Mouse (Mus musculus): ENCODE measurements around the gene Banf2. TPM values are rescaled to one million over a fixed set of nuclear protein-coding genes. Genes with fewer than 3 reads are reported as not detected.

Banf2 gene
- polyA plus RNA-seq, 1 experiment from 2014 or later, result not detected

DNA sequence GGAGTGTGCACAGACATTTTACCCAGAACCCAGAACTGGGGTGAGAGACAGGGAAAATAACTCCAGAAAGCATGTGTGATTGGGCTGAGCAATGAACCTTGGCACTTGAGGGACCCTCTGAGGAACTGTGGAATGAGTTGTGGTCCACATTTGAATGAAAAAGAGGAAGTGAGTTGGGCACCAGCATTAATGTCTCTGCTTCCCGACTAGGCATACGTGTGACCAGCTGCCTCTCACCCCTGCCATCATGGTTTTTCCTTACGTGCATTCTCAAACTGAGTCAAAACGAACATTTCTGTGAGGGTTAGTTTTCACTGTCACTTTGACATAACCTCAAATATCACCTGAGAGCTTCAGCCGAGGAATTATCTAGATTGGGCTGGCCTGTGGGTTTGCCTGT lies 79.8 kb downstream of the Banf2 start:
- no peaks in the 10 kb centered on the region for H3K4me1 ChIP-seq (ENCODE audit: insufficient read depth, low read length)
- no peak overlapping the region for H3K27ac ChIP-seq (ENCODE audit: low read length)
- no peaks in the 10 kb centered on the region for H3K27me3 ChIP-seq (ENCODE audit: insufficient read depth, low read length)
- H3K4me3 ChIP-seq (ENCODE audit: low read length), result no peak overlapping the region
- no peaks in the 10 kb centered on the region for H3K9me3 ChIP-seq (ENCODE audit: low read length)
- WGBS, result 81% methylated on average over 5 of the region's 5 CpGs
- no peak overlapping the region for H3K4me2 ChIP-seq (replicated peaks; ENCODE audit: low read depth, low read length)
- no peak for ATAC-seq (ENCODE audit: low FRiP score, low TSS enrichment)
- H3K9ac ChIP-seq (replicated peaks; ENCODE audit: low read length), result no peak overlapping the region
- H3K36me3 ChIP-seq (ENCODE audit: insufficient read depth, low read length), result no peaks in the 10 kb centered on the region

DNA sequence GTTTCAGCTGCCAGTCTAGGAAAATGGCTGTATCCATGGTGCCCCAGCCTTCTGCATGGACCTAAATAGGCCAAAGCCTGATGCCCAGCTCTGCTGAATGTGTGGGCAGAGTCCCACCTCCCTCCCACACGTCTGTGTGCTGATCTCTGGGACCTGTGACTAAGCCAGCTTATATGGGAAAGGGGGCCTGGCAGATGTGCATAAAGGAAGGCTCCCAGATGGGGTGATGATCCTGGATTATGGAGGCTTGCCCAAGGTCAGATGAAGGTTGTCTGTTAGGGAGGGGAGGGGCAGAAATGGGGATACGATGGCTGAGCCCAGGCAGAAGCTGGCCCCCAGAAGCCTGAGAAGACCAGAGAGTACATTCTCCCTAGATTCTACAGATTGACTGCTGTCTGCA lies 85.2 kb downstream of the Banf2 start:
- H3K4me3 ChIP-seq (ENCODE audit: low read length), result no peak overlapping the region

GRCm38 (mm10) chr2:144120186-144120823 lies 87.4 kb downstream of the Banf2 start:
- H3K36me3 ChIP-seq (ENCODE audit: insufficient read depth, low read length), result no peaks in the 10 kb centered on the region
- H3K9me3 ChIP-seq (ENCODE audit: low read length), result no peaks in the 10 kb centered on the region
- no peak overlapping the region for H3K27ac ChIP-seq (ENCODE audit: low read length)
- no peak overlapping the region for H3K4me2 ChIP-seq (replicated peaks; ENCODE audit: low read depth, low read length)
- H3K4me1 ChIP-seq (ENCODE audit: insufficient read depth, low read length), result peaks cover 10% of the 10 kb centered on the region; the same call in 1 of the 2 replicates
- no peak overlapping the region for H3K9ac ChIP-seq (replicated peaks; ENCODE audit: low read length)
- no peak for ATAC-seq (ENCODE audit: low FRiP score, low TSS enrichment)
- no peak overlapping the region for H3K4me3 ChIP-seq (ENCODE audit: low read length)
- WGBS, result 59% methylated on average over 7 of the region's 7 CpGs
- no peaks in the 10 kb centered on the region for H3K27me3 ChIP-seq (ENCODE audit: insufficient read depth, low read length)

More for the DNA sequence above, 85.2 kb downstream of the Banf2 start:
- no peak for ATAC-seq (ENCODE audit: low FRiP score, low TSS enrichment)
- Histone ChIP-seq H3K4me2 (replicated peaks; ENCODE audit: low read depth, low read length) (no peak overlapping the region), H3K36me3 (ENCODE audit: insufficient read depth, low read length) (no peaks in the 10 kb centered on the region), H3K9me3 (ENCODE audit: low read length) (no peaks in the 10 kb centered on the region), H3K9ac (replicated peaks; ENCODE audit: low read length) (no peak overlapping the region), H3K27ac (ENCODE audit: low read length) (no peak overlapping the region), H3K27me3 (ENCODE audit: insufficient read depth, low read length) (no peaks in the 10 kb centered on the region), H3K4me1 (ENCODE audit: insufficient read depth, low read length) (peaks cover 4% of the 10 kb centered on the region; the same call in 1 of the 2 replicates)
- 63% methylated on average over 2 of the region's 2 CpGs for WGBS

DNA sequence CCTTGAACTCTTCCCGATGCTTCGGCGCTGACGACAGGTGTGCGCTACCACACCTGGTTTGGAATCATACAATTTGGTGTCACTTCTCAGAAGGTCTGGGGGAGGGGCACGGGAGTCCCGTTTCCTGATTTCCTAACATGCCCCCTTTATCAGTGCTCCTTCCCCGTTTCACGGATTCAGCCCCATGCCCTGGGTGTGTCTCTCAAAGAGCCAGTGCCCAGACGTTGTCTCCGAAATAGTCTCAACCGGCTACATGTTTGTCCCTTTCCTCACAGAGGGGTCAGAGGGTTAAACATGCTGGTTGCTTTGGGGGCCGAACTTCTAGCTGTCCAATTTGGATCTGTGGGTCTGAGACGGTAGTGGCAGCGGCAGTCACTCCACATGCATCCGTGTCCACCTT lies 89.2 kb downstream of the Banf2 start:
- H3K27ac ChIP-seq (ENCODE audit: low read length), result no peak overlapping the region
- no peaks in the 10 kb centered on the region for H3K36me3 ChIP-seq (ENCODE audit: insufficient read depth, low read length)
- no peak overlapping the region for H3K4me3 ChIP-seq (ENCODE audit: low read length)
- H3K4me2 ChIP-seq (replicated peaks; ENCODE audit: low read depth, low read length), result no peak overlapping the region
- peaks cover 10% of the 10 kb centered on the region; the same call in 1 of the 2 replicates for H3K4me1 ChIP-seq (ENCODE audit: insufficient read depth, low read length)
- H3K9me3 ChIP-seq (ENCODE audit: low read length), result no peaks in the 10 kb centered on the region
- H3K9ac ChIP-seq (replicated peaks; ENCODE audit: low read length), result no peak overlapping the region
- WGBS, result 93% methylated on average over 16 of the region's 16 CpGs
- no peak for ATAC-seq (ENCODE audit: low FRiP score, low TSS enrichment)
- H3K27me3 ChIP-seq (ENCODE audit: insufficient read depth, low read length), result no peaks in the 10 kb centered on the region

Other genes starting within 250 kb of the Banf2 start
- 1.1 and 1.8 TPM in 2 replicates for gene Bfsp1, start 169.9 kb upstream of the Banf2 start, polyA plus RNA-seq (2015; fragmentation: Nextera tagmentation; extraction: Ambion mirVana)
- gene Dstn, start 117.7 kb upstream of the Banf2 start, polyA plus RNA-seq (2015; fragmentation: Nextera tagmentation; extraction: Ambion mirVana), result 437 and 471 TPM in 2 replicates
- 66.7 and 78.0 TPM in 2 replicates for gene Rrbp1, start 21.8 kb upstream of the Banf2 start, polyA plus RNA-seq (2015; fragmentation: Nextera tagmentation; extraction: Ambion mirVana)
- 28.7 and 29.8 TPM in 2 replicates for gene Mgme1, start 237.6 kb downstream of the Banf2 start, polyA plus RNA-seq (2015; fragmentation: Nextera tagmentation; extraction: Ambion mirVana)
- gene Snx5, start 237.8 kb downstream of the Banf2 start, polyA plus RNA-seq (2015; fragmentation: Nextera tagmentation; extraction: Ambion mirVana), result 118 and 122 TPM in 2 replicates

Measured in kidney, embryonic 16.5 days (tissue).